Mouse (Mus musculus) embryonic fibroblast, embryonic 13.5 days (primary cell): ENCODE measurements at regions not wholly inside any gene's neighbourhood (a gene's known extent, or its start where the extent isn't known, plus 50 kb on each side); places are given as distances from the start of the nearest gene placed in this dataset.

Experiments
- H3K27ac ChIP-seq: 2 replicates; pipeline ENCODE4 v1.5.1; 2012; ENCODE audit warnings: low read length, control low read depth, inconsistent platforms; ENCODE audit not compliant: insufficient read depth
- H3K4me1 ChIP-seq: 2 replicates; pipeline ENCODE4 v1.6.1; 2011; ENCODE audit warnings: low read length; ENCODE audit not compliant: control insufficient read depth, insufficient read depth
- H3K4me3 ChIP-seq: 2 replicates; pipeline ENCODE4 v1.5.1; 2011; ENCODE audit warnings: mild to moderate bottlenecking, control low read depth, low read length; ENCODE audit not compliant: insufficient read depth
- CTCF ChIP-seq: IDR thresholded peaks from 2 replicates; pipeline ENCODE4 v1.5.1; 2011; ENCODE audit warnings: mild to moderate bottlenecking, control low read depth, low read length, moderate library complexity, borderline replicate concordance; ENCODE audit not compliant: insufficient read depth
- POLR2A ChIP-seq: IDR thresholded peaks from 2 replicates; pipeline ENCODE4 v1.6.1; 2011; ENCODE audit warnings: low read depth, mild to moderate bottlenecking, control low read depth, low read length, moderate library complexity

GRCm38 (mm10) chr13:111204580-111205285 is 50.1 kb upstream of the Actbl2 start:
- H3K27ac ChIP-seq, result no peak overlapping the region
- no peaks in the 10 kb centered on the region for H3K4me1 ChIP-seq
- no peak overlapping the region for H3K4me3 ChIP-seq
- TF ChIP-seq CTCF (no peak), POLR2A (no peak)
